Mouse (Mus musculus): ENCODE data around the gene Prom2.

Gene Prom2

GRCm38 (mm10) chr2:127481841-127482532 is 59.3 kb downstream of the Prom2 start:
- DNase-seq: no peak

- no peak for DNase-seq
Observed at GRCm38 (mm10) chr2:127479763-127480162, 61.5 kb downstream of the Prom2 start.

GRCm38 (mm10) chr2:127479210-127479609 is 62.1 kb downstream of the Prom2 start:
- peak; percentile 52 for DNase-seq
